Mouse (Mus musculus) left cerebral cortex, adult 9 months (tissue): ENCODE measurements at regions not wholly inside any gene's neighbourhood (a gene's known extent, or its start where the extent isn't known, plus 50 kb on each side); places are given as distances from the start of the nearest gene placed in this dataset.
"Not testable (repeated sequence)": the region's sequence is repeated elsewhere in the genome, so short reads cannot be mapped to it uniquely, and the experiment has no call there.

Experiments
- DNase-seq, 2 experiments: peaks; one replicate each; pipeline ENCODE4 v3.0.0; 2022; ENCODE audit warnings: low spot score in 2 of 2

DNA sequence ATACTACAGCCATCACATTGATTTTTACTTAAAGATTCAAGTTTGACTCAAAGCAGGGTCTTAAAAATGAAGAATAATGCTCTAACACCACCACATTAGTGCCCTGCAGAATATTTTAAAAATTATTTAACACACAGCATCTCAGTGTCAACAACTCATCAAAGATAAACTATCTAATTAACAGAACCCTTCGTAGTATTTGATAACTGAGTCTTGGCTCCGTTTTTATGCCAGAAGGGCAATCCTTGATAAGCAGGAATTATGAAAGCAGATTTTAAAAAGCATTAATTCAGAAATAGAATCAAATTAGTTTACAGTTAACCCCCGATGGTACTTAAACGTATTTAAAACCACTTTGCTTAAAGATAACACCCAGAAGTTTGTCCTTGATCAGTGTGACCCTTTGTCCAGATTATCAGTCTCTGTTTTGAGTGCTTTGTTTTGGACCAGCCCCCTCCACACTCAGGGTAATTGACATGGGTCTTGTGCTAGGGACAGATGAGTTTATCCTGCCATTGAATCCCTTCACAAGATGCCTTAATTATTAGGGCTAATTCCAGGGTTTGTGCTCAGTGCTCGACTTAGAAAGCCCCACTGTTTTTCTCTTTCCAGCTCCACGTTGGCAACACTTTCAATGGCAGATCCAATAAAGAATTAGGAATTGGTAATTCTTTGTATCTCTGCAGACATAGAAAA, 69.4 kb upstream of the Dph6 start:
- DNase-seq = no peak

DNA sequence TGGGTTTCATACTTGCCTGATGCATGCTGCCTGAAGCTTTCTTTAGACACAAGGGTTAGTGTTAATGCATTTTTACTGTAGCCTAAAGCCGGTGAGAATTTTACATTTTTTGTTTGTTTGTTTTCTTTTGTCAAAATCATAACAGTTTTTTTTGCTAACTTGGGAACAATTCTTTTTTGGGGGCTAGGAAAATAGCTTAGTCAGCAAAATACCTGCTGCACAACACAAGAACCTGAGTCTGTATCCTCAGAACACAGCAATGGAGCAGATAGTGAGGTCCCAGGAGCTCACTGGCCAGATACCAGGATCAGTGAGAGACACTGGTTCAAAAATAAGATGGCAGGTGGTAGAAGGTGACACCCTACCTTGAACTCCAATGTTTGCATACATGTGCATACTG, 72.4 kb upstream of the Dph6 start:
- no peak for DNase-seq

DNA sequence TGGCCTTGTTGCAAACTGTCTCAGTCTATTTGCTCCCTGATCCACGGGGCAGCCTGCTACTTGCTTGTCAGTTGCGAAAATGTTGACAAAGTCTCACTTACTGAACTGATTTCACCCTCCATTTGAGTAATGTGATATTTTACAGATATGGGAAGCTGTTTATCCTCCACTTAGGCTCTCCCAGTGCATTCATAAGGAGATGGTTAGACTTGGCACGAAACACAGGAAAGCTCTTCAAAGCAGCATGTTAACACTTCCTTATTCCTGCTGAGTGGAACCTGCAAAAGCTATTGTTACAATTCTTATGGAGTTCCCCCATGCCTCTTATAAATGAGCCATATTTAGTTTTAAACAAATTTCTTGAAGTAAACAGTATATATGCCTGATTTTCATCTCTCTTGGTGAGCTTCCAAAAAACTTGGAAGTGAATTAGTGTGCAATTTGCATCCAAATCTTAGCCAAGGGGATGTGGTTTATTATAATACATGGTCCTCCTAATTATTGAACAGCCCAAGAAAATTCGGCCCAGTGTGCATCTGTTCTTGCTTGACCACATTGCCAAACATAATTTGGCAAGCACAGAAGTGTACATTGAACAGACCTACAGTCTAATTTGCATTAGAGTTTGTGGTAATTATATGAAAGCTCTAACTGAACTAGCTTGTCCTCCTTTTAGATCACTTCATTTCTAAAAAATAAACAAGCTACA, 80.3 kb upstream of the Dph6 start:
- no peak for DNase-seq

DNA sequence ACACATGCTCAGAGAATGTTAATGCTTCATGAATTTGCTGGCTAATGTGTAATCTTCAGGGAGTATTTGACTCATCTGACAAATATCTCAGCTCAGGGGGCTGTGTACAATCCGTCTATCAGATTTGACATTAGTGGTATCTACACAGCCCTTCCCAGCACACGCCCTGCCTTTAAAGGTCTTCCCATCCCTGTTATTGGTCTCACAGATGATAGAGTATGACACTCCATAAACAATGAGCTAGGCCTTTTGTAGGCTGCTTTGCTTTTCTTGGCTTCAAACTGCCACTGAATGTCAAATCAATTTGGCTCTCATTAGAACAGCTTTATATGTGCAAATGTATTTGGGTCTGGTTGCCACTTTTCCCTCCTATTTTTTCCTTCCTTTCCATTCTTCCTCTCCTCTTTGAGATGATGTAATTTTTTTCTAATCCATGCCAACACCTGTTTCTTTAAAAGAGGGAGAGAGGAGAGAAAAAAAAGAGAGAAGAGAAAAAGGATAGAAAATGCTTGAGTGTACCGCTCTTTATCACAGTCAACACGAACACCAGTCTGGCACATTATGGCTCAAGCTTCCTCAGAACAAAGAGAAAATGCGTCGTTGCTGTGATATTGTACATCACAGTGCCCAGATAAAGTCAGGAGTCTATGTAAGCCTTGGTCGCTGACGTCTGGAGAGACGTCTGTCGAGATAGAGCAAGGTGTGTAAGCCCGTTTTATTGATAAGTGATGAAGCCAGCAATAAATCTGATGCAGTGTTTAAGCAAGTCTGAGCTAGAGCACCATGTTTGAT, 84.9 kb upstream of the Dph6 start:
- DNase-seq = no peak

DNA sequence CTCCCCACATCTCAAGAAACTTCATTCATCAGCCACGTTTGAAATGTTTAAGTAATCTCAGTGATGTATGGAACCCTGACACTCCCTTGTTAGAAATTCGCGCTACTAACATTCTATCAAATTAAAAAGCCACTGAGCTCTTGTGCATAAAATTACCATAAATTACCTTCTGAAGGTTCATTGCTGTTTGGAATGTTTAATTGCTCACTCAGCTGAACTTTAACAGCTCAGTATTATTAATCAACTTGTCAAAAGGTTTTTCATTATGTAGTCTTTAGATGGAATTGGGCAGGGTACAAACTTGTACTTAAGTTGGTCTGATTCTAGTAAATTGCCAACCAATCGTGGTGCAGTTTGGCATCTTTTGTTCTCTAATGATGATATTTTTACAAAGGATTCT, 108.5 kb upstream of the Dph6 start:
- no peak for DNase-seq

DNA sequence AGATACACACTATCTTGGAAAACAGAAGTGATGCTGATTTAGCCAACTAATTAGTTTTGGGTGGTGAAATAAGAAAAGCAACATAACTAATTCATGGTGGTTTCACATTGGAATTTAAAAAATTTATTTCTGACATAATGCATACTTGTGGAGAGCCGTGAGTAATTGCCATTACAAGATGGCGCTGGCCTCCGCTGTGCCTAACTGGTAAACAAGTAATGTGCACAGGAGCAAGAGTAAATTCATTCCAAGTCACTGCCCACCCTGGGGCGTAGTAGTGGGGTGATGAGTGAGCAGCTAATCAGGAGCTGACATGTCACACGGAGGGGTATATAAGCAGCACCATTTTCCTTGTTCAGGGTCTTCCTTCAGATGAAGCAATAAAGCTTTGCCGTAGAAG, 119.0 kb upstream of the Dph6 start:
- not testable (repeated sequence) for DNase-seq

DNA sequence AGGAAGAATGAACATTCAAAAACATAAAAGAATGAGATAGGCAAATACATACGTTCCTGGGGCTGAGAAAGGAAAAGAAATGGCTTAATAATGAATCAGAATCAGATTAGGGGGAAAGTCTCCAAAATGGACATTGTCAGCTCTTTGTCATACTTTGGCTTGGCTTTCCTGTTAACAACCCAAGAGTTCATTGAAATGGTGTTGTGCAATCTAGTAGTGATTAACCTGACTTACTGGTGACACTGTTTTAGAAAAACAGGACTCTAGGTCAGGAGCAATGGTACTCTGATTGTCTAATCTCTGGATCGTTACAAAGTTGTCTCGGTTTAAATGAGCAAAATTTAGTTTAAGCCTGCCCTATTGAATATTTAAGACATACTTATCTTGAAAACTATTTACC, 119.5 kb upstream of the Dph6 start:
- DNase-seq = no peak

DNA sequence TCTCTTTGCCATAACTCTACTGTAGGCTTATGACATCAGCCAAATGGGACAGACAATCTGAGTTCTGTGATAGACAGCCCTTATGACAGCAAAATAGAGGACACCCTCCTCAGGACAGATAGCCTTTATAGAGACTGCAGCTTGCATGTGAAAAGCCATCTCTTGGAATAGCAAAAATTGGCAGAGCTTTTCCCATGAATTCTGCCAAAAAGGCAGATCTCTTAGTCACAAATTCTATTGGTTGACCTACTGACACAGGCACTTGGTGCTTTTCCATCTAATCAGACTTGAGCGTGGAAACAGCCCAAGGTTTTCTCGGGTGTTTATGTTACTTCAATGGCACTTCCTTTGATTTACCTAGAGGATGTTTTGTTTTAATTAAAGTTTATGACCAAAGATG, 120.8 kb upstream of the Dph6 start:
- no peak for DNase-seq

DNA sequence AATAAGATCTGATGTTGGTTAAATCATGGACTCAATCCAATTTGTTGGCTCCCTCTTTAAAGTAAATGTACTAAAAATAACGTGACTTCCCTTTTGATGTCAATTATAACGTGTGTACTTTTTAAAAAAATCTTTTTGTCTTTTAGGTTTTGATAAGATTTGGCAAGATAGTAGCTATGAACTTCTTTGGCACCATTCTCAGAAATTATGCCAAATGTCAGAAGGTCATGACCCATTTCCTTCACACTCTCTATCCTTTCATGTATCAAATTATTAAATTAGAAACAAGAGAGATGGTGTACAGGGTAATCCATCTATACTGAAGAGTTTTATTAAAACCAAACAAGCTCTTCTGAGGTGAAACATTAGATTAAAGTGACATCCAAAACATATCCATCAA, 121.4 kb upstream of the Dph6 start:
- DNase-seq = no peak

DNA sequence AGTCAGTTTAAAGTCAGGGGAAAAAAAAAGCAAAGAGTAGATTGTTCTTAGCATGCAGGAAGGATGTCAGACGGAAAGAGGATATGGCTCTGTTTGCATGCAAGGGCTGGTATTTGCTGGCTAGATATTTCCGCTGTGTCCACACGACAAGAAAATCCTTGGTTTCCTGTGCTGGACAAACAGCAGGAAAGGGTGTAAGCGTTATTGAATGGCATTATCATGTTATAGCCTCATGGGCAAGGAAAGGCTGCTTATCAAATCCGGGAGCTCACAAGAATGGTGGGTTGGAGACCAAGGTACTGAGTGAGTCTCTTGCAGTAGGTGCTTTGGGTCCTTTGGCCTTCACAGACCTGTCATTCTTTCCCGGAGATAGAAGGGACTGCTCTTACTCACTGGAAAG, 127.7 kb upstream of the Dph6 start:
- DNase-seq = no peak

DNA sequence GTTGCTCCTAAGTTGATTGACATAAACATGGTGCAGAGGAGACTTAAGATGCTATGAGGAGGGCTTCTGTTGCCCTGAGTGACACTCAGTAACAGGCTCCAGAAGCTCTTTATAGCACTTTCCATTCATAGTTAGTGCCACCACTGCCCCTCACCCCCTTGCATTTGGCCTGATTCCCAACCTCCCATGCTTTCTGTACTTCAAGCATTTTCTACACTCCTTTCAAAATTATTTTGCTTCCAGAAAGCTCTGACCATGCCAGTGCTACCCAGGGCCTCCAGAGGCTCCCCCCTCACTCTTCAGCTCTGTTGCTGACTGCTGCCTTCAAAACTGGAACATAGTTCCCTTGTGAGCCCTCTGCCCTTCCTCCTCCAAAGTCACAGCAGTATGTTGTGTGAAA, 129.4 kb upstream of the Dph6 start:
- no peak for DNase-seq

DNA sequence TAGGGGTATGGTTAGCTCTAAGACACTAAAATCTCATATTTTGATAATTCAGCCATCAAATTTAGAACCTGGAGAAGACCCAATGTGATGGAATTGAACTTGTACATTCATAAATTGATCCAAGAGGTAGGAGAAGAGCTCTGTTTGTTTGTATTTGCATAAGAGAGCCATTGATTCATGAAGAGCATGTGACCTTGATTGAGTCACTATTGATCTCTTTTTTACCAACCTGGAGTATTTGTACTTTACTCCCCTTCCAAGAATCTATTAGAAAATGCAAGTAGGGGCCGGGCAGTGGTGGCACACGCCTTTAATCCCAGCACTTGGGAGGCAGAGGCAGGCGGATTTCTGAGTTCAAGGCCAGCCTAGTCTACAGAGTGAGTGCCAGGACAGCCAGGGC, 133.5 kb upstream of the Dph6 start:
- no peak for DNase-seq

DNA sequence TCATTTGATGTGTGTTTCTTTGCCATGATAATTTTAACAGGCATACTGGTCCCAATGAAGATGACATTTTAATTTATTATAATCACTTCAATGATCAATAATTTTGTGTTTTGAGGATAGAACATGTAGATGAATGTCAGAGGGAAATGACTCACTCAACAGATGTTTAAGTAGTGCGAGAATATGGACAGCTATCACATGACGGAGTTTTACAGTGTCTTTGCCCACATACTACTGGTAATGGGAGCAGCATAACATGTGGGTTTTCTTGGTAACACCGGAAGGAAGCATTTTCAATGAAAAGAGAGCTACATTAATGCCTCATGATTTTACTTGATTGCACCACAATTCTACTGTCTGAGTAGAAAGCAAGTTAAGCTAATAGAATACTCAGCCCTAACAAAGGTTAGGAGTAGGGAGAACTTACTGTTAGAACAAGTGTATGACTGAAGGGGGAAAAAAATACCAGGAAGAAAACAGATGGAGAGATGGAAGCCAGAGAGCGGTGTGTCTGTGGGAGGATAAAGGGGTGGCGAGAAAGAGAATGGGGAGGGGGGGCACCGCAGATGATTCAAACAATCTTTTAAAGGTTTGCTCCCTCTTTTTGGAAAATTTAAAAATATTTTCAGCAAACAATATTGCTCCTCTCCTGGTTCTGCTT, 142.0 kb upstream of the Dph6 start:
- no peak for DNase-seq

DNA sequence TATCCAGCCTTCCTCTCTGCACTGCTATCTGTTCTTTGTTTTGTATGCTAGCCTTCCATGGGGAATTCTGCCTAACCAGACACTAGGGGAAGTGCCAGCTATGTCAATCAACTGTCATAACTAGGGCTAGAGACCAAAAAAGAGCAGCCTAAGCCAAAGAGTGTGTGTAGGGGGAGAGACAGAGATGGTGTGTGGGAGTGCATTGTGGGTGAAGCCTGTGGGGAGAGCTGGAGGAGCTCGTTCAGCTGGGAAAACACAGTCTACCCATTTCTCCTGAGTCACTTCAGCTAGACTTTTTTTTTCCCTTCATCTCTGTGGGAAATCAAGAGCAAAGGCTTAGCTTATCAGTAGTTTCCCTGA, 142.5 kb upstream of the Dph6 start:
- peak; percentile 31 to 47 for DNase-seq

DNA sequence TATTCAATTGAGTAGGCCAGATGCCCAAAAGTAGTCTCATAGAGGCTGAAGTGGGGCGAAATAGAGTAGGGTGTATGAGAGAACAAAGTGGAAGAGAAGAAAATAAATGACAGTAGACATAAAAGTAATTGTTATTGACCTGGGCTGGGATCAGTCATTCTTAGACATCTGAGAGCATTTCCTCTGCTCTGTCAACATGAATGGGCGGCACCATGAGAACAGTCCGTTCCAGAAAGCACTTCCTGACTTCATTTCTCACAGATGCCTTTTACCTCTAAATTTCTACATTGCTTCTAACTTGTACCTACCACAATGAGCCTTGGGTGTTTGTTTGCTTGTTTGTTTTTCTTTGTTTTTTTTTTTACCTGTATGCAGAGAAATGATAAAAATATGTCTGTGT, 148.5 kb upstream of the Dph6 start:
- no peak for DNase-seq

DNA sequence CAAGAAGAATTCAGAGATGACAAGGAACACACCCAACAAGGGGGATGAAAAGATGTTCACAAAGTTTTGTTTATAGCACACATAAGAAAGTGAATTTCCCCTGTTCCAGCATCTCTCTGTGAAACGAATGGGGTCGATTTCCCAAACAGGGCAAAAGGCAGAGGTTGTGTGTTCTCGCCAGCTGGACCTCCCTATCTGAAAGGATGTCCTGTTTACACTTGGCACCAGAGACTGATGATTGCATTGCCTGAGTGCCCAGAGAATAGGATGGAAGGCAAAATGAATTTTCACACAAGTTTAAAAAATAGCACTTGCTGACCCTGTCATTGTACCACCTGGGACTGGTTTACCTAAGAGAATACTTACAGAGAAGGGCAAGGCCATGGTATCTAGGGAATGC, 149.2 kb upstream of the Dph6 start:
- no peak for DNase-seq

DNA sequence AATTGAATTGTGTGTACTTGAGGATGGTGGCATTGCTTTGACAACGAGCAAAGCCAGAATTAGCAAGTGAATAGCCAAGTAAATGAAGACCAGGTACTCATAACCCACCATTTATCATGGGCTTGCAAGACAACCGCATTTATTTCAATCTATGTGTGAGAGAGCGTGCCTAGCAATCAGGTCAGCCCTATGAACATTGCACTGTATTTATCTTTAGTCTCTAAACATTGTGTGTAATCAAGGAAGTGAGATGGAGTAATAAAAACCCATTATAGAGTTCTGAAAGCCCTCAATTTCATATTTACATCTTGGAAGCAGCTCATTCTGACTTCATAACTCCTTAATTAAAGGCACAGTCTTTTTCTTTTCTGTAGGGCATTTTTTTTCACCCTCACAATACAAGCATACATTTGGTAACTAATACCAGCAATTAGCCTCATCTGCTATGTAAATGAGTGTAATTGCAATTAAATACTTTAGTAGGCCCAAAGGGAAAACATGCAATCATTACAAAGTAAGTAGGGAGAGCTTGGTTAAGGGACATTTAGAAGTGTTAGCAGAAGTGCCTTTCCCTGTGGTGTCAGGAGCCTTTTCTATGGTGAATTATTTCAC, 150.8 kb upstream of the Dph6 start:
- no peak for DNase-seq

DNA sequence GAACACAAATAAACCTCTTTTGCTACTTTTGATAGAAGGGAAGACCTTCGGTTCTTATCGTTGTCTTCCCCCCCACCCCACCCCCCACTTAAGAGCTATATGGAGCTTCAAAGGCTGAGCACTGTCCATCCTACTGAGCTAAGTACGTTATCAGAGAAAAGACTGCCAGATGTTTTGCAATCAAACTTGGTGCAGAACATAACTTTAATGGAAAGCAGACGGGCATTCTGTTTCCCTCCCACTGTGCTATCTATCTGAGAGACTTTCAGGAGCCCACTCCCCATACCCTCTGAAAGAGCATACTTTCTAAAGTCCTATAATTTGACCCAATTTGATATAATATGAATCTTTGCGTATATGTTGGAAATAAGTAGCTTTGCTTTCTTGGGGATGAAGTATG, 153.3 kb upstream of the Dph6 start:
- DNase-seq = no peak

DNA sequence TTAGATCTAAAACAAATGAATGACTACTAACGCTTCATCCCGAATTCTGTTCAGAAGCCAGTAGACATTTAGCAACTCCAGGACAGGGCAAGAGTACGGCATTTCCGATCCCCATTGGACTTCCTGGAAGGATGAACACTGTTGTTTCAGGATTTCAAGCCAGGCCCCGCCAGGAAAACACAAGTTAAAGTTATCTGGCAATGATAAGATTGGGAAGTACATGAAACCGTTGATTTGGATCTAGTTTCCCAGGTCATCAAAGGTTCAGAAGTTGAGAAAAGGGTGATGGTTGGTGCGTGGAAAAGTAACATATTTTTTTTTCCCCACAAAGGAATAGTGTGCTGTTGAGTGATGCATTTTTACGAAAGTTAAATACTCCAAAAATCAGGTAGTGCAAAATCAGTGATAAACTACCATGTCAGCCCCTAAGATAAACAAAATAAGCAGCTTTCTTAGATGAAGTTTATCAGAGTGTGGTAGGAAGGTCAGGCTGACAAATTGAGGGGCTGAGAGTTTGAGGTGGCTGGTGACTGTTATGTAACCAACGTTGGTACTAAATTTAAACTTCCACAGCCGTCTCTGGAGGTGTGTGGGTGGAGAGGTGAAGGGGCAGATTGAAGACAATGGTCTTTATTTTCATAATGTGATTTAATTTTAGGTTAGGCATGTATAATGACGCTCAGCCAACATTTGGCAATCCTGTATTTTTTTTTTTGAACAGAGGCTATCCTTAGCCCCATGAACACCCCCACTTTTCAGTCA, 157.6 kb upstream of the Dph6 start:
- no peak for DNase-seq

DNA sequence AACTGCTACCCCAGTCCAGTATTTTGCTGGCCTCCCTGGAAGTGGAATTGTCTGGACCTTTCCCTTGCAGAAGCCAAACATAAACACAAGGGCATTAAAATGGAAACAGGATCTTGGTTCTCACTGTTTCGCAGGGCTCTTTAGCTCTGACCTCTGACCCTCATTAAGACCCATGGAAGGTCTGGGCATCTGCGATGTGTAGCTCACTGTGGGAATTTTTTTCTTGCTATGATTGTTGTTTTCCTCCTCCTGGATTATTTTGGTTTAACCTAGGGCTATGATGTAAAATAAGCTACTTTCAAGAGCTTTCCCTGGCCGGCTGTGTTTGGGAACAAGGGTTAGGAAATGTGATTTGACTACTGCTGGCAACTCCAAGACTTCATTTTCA, 158.1 kb upstream of the Dph6 start:
- no peak for DNase-seq

DNA sequence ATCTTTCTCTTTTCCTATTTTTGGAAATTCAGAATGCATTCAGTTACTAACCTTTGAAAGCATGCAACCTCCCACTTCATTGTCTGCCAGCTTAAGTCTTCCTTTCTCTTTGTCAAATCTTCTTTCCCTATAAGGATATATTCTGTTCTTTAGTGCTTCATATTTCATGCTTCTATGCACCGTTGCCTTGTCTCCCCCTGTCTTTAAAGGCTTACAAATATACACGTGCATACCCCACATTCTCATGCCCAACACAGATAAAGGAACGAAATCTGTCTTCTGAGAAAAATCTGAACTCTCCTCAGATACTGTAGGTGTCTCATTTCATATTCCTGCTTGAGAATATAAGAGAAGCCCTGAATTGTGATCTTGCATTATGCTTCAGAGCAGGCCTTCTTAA, 167.9 kb upstream of the Dph6 start:
- DNase-seq = no peak
